Mouse (Mus musculus): ENCODE results near the gene Scaf4.
"Not testable (repeated sequence)": the region's sequence is repeated elsewhere in the genome, so short reads cannot be mapped to it uniquely, and the experiment has no call there.

DNA sequence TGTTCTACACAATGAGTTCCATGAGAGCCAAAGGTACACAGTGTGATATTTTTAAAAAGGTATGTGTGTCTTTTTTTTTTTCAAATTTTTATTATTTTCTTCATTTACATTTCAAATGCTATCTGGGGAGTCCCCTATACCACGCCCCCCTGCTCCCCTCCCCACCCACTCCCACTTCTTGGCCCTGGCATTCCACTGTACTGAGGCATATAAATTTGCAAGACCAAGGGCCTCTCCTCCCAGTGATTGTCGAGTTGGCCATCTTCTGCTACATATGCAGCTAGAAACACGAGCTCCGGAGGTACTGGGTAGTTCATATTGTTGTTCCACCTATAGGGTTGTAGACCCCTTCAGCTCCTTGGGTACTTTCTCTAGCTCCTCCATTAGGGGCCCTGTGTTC lies 64.9 kb downstream of the Scaf4 start:
- not testable (repeated sequence) for TF ChIP-seq CTCF, EP300 (IDR thresholded peaks at IDR 0.05; ENCODE audit: low read depth)
